Mouse (Mus musculus) adrenal gland, adult 2 months (tissue): Measurements from ENCODE around the gene 4930550C14Rik. TPM values are rescaled to one million over a fixed set of nuclear protein-coding genes. Genes with fewer than 3 reads are reported as not detected.

ENCODE experiments used
- DNase-seq: peaks from one replicate; pipeline ENCODE4 v3.0.0; 2021
- long read RNA-seq: library from polyadenylated mRNA; stranded (forward); transcript quantifications from one replicate; pipeline ENCODE4 v2.0.0, GENCODE M21; 2021
- polyA plus RNA-seq: library from polyadenylated mRNA; depleted of rRNA; stranded (reverse); fragments of >200 nt; gene quantifications from 2 replicates; pipeline ENCODE4 v1.2.3, GENCODE M21; 2012; rRNA removed
- total RNA-seq, 2 experiments: library from RNA; stranded (reverse); gene quantifications; 2 replicates each; pipeline ENCODE4 v1.2.3; 2021

4930550C14Rik gene
- total RNA-seq = 1 to 10 TPM; 1.2 to 2.3 TPM
- polyA plus RNA-seq = 0.09 TPM in 1 of 2 replicates, not detected in the other
- long read RNA-seq, partial matches to known transcripts = 0 of 1 reads
- long read RNA-seq, other reads (novel, unspliced or antisense) = 0 of 1 reads

DNA sequence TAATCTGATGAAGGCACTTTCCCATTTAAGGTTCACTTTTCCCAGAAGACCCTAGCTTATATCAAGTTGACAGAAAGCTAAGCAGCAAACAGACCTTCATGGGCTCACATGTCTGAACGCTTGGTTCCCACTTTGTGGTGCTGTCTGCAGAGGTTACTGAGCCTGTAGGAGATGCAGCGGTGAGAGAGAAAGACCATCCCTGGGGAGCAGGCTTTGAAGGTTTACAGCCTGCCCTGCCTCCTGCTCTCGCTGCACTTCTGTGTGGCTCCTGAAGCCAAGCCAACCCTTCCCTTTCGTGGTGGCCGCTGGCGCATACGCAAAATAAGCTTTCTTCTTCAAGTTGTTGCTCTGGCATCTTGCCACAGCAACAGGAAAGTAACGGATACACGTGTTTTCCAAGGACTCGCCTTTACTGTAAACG lies at the start of gene 4930550C14Rik:
Gene 4930550C14Rik, plus strand, starts transcription at position 35 of the 421 bp plus-strand sequence.
- DNase-seq = peak; percentile 71

DNA sequence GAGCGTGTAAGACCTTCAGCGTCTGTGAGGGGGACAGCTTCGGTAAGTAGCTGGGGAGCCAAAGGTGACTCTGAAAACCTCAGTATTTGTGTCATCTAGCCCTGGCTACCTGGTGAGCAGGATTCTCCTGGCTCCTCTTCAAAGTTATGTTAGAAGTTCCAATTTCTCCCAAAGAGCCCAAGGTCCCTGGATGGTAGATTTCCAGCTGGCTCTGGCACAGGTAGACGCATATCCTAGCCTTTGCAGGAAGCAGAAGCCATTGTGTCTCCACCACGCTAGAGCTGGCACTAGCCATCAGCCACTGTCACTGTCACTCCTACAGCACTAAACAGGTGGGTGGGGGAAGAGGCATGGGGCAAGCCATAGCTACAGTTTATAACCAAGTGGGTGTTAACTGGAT lies 49.0 kb upstream of the 4930550C14Rik start:
- no peak for DNase-seq

DNA sequence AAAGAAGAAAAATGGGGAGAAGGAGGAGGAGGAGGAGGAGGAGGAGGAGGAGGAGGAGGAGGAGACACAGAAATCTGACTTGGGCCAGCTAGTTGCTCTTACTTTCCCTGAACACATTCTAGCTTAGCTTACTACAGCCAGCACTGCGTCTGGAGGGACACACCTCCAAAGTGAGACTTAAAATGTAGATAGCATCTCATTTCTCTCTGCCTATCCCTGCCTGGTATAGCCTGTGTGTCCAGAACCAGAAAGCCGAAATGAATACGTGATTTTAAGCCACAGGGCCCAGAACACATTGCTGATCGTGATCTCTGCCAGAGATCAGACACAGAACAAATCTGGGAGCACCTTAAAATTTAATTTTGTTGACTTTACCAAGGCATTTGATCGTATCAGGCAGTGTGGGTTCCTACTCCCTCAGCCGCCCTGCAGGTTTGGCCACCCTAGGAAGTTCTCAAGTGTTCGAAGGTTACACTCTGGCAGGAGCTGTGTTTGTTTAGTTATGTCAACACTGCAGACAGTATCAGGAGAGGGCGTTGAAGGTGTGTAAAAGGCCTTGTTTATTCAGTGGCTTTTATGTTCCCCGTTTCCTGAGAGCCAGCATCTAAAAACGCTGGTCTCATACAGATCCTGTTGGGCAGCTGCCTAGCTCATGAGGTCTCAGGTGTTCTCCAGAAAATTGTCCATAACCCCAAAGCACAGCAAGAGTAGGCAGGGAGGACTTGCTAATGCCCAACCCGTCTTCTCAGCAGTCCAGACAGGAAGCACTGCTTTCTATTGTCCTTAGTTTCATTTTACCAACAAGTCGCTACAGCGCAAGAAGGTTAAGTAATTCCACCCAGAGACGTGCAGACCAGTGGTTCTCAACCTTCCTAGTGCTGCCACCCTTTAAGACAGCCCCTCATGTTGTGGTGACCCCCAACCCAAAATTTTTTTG lies 45.6 kb upstream of the 4930550C14Rik start:
- DNase-seq = no peak

DNA sequence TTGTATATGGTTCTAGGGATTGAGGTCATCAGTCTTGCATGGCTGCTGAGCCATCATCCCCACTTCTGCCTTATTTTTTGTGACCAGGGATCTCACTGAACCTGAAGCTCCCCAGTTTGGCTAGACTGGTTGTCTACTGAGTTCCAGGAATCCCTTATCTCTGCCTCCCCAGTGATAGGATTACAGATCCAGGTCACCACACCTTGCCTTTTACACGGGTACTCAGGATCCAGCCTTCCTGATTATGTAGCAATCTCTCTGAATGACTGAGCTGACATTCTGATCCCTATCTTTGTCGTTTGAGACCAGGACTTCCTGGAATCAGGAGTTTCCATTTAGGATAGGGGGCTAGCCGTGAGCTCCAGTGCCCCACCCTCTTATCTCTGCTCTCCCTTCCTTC lies 30.8 kb upstream of the 4930550C14Rik start:
- no peak for DNase-seq

DNA sequence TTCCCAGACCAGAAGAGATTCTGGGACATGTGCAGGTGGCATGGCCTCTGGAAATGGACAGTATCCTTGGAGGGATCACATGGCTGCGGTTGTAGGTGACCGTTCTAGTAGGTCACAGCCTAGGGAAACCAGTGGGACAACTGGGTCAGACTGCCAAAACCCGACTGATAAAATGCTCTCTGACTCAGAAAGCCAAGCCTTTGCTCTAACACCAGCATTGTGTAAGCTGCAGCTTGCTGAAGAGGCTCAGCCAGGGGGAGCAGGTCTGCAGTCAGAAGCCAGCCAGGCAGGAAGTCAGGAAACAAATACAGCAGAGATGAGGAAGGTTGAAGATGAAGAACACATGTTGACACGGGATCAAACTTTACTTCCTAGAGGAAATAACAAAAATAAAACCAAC lies 26.2 kb upstream of the 4930550C14Rik start:
- DNase-seq = peak; percentile 63

GRCm38 (mm10) chr9:53376820-53377219 lies 25.3 kb upstream of the 4930550C14Rik start:
- DNase-seq = no peak

DNA sequence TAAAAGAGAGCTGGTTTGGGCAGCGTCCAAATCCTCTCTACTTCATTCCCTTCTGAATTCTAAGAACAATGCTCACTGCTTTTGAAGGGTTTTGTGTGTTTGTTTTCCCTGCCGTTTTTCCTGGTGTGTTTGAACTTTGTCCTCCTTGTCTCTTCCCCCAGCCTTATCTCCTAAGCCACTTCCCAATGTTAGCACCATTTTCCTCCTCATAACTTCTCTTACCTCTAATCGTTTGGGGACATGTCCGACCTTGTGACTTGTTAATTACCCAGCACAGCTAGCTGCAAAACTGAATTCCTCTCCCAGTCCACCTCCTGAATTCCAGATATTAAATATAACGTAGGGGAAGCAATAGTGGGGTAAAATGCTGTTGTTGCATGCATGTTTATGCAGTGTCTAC lies 24.5 kb upstream of the 4930550C14Rik start:
- no peak for DNase-seq

- DNase-seq = no peak
These were observed 24.0 kb upstream of the 4930550C14Rik start for GRCm38 (mm10) chr9:53378171-53378570.

DNA sequence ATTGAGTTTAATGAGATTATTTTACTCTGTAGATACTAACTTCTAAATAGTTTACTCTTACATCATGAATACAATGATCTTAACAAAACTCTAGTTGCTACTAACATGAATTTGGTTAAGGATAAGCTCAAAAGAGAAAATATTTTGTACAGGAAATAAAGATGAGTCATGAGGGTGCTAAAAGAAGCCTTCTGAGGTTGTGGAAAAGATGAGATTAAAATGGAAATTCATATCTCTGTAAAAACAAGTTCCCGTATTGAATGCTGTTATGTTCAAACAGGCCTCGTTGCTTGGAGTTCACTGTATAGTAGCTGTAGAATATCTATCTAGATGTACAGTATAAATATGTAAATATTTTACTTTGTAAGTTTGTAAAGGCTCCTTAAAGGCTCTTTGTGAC lies 21.5 kb upstream of the 4930550C14Rik start:
- no peak for DNase-seq

DNA sequence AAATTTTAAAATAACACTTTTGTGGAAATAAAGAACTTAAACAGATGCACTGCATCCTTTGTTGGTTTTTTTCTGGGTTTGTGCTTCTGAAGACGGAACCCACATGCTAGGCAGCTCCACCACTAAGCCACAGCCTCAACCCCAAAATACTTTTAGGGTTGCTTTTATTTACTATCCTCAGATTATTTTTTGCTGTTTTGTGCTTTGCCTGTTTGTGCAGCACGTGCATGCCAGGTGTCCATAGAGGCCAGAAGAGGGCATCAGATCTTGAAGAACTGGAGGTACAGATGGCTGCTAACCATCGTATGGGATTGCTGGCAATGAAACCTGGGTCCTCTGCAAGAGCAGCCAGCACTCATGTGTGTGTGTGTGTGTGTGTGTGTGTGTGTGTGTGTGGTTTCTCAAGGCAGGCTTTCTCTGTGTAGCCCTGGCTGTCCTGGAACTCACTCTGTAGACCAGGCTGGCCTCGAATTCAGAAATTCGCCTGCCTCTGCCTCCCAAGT lies 21.0 kb upstream of the 4930550C14Rik start:
- no peak for DNase-seq

DNA sequence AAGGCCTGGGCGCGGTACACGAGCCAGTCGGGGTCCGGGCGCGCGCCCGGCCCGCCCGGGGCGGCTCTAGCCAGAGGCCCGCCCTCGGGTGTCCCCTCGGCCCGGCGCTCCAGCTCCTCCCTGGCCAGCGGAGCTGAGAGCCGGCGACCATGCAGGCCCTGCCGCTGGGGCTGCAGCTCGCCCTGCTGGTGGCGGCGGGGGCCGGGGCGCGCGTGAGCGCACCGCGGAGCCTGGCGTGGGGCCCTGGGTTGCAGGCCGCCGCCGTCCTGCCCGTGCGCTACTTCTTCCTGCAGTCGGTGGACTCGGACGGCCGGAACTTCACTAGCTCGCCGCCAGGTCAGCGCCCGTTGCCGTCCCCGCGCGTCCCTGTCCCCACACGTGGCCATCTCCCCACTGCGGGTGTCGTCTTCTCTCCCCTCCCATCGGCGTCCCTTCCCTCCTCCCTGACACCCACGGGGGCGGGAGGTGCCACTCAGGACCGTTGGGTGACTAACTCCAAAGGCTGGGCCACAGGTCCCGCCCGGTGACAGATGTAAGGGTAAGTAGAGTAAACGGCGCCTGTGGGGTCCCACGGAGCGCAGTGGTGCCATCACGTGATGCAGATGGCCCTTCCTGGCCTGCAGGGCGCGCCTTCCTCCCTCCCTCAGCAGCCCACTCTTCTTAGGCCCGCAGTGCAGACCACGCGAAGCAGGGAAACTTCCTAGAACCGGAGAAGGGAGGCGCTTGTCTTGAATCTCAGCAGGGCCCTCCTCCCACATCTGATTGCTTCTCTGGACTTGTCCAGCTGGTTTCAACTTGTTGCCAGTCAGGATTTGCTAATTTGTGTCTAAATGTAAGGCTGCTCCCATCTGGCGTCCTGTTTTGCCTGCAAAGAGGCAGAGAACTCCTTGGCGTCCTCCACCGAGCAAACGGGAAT lies 17.9 kb upstream of the 4930550C14Rik start, which contains the start of gene Kdelc2:
Gene Kdelc2, plus strand, starts transcription at position 75 of the 916 bp plus-strand sequence.
- peak; percentile 92 for DNase-seq

DNA sequence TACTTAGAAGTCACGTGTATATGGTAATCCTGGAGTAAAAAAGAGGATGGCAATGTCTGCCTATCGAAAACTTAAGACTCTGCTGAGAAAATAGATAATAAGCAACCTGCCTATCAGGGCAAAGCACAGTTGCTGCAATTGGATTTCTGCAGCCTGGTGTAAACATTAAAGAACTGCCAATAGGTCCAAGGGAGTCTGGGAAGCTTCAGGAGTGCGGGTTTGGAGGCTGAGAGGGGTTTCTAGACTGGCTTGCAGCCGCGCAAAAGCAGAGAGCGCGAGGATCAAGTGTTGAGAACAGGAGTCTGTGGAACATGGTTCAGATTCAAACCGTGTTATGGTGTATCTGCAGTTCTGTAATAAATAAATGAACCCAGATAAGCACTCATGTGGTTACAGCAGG lies 17.3 kb upstream of the 4930550C14Rik start:
- no peak for DNase-seq

DNA sequence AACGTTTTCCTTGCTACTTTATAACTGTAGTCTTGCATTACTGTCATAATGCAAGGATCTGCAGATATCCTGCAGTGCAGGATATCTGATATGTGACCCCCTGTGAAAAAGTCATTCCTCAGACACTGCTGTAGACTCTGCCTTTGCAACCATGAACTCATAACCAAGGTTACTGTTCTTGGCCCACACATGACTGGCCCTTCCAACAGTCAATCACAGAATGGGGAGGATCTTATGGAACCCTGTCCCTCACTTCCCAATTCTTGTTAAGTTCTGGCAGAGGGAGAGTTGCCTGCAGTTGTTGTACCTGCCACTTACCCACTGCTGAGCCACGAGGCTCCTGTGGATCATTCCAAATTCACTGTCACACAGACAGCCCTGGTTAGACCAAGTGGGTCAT lies 14.7 kb upstream of the 4930550C14Rik start:
- DNase-seq = peak; percentile 32

GRCm38 (mm10) chr9:53389109-53389508 lies 13.0 kb upstream of the 4930550C14Rik start:
- no peak for DNase-seq

GRCm38 (mm10) chr9:53390136-53390535 lies 12.0 kb upstream of the 4930550C14Rik start:
- no peak for DNase-seq

DNA sequence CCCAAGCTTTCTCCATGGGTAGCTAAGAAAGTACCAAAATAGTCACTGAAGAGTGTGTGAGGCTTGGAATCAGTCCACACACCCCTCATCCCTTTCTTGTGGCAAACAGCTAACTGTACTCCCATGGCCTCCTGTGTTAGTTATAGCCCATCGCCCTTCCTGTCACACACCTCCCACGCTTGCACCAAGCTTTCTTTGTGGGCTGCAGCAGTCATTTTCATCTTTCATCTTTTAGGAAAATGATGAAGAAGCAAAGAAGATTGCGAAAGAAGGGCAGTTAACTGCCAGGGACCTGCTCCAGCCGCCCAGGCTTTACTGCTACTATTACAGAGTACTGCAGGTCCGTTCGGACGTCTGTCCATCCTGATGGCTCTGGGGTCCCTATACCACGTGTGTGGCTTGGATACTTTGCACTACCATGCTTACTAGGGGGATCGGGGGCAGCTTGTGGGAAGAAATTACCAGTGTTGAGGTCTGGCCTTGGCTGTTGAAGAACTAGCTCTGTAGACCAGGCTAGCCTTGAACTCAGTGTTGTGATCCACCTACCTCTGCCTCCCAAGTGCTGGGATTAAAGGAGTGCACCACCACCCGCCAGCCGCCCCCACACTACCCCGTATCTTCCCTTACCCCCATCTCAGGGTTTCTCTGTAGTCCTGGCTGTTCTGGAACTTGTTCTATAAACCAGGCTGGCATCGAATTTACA lies 4.3 kb upstream of the 4930550C14Rik start:
- DNase-seq = no peak

- DNase-seq = peak; percentile 52
These were observed 3.8 kb upstream of the 4930550C14Rik start for GRCm38 (mm10) chr9:53398388-53398700.

- DNase-seq = no peak
These were observed 2.6 kb upstream of the 4930550C14Rik start for GRCm38 (mm10) chr9:53399537-53399936.

- no peak for DNase-seq
These were observed 1.4 kb upstream of the 4930550C14Rik start for GRCm38 (mm10) chr9:53400696-53401095.

- no peak for DNase-seq
These were observed 979 bp upstream of the 4930550C14Rik start for GRCm38 (mm10) chr9:53401146-53401545.

DNA sequence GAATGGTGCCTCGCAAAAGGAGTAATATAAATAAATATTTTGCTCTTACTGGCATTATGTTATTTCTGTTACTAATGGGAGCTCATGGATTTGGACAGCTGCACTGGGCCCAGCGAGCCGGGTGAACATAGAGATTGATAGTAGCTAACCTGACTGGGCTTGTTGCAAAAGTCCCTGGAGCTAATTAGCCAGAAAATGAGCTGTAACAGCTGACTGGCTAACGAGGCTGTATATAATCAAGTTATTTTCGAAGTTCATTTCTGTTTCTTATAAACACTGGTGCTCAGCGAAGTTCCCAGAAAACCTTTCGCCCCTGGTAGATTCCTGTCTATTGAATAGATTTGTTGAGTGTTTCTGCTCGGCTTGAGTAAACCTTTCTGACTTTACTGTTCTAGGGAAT lies 866 bp downstream of the 4930550C14Rik start:
- DNase-seq = no peak
